Mouse (Mus musculus): ENCODE results near the gene Klhl42.

DNA sequence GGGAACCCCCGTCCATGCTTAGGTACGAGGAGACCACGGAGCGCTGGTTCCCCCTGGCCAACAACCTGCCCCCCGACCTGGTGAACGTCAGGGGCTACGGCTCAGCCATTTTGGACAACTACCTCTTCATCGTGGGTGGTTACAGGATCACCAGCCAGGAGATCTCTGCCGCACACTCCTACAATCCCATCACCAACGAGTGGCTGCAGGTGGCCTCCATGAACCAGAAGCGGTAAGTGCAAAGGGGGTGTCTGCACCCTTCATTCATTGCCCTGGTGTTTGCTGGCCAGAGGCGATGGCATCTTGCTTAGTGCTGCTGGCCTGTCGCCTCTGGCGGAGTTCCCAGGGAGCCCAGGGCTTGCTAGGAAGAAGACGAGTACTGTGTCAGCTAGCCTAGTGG is 957 bp downstream of the Klhl42 start:
- TF ChIP-seq MYOD1 (IDR thresholded peaks at IDR 0.05; ENCODE audit: control insufficient read depth, insufficient read length, low read depth) = no peak
- no peak for TF ChIP-seq CTCF (IDR thresholded peaks at IDR 0.05; ENCODE audit: control insufficient read depth, insufficient read depth, insufficient read length)
- no peak for TF ChIP-seq MAX (IDR thresholded peaks at IDR 0.05)
- no peak for TF ChIP-seq USF1 (IDR thresholded peaks at IDR 0.05; ENCODE audit: low read depth)
- no peak for TF ChIP-seq FOSL1 (IDR thresholded peaks at IDR 0.05; ENCODE audit: insufficient read depth, low read length, poor library complexity, severe bottlenecking)
- no peak for TF ChIP-seq MYOG (IDR thresholded peaks at IDR 0.05; ENCODE audit: control insufficient read depth, extremely low read depth, insufficient read length)
- TF ChIP-seq CEBPB (IDR thresholded peaks at IDR 0.05; ENCODE audit: low read depth) = no peak

Measured in C2C12 (cell line).